Mouse (Mus musculus) C2C12 (cell line): ENCODE data around the gene Ly6g6c. TPM values are rescaled to one million over a fixed set of nuclear protein-coding genes. Genes with fewer than 3 reads are reported as not detected.
"Not testable (repeated sequence)": the region's sequence is repeated elsewhere in the genome, so short reads cannot be mapped to it uniquely, and the experiment has no call there.

Experiments used
- H3K27me3 ChIP-seq: one replicate; pipeline ENCODE4 v1.6.1; 2011; ENCODE audit not compliant: control insufficient read depth, insufficient read depth, insufficient read length
- H3K36me3 ChIP-seq: one replicate; pipeline ENCODE4 v1.6.1; 2011; ENCODE audit not compliant: control insufficient read depth, insufficient read depth
- H3K4me3 ChIP-seq: one replicate; pipeline ENCODE4 v1.5.1; 2011; ENCODE audit warnings: mild to moderate bottlenecking, control low read depth; ENCODE audit not compliant: poor library complexity, insufficient read depth, severe bottlenecking
- H3K79me2 ChIP-seq: one replicate; pipeline ENCODE4 v1.6.1; 2011; ENCODE audit not compliant: control insufficient read depth, insufficient read depth
- H3K79me3 ChIP-seq: one replicate; pipeline ENCODE4 v1.6.1; 2011; ENCODE audit warnings: low read depth, control low read depth
- H3ac ChIP-seq: one replicate; pipeline ENCODE3; 2011; ENCODE audit warnings: low read depth; ENCODE audit not compliant: control insufficient read depth, insufficient read length
- CEBPB ChIP-seq: IDR thresholded peaks from one replicate; pipeline ENCODE4 v1.6.1; 2011; ENCODE audit warnings: low read depth, mild to moderate bottlenecking, control low read depth, moderate library complexity
- CTCF ChIP-seq: IDR thresholded peaks from one replicate; pipeline ENCODE4 v1.5.1; 2011; ENCODE audit not compliant: control insufficient read depth, insufficient read depth, insufficient read length
- FOSL1 ChIP-seq: IDR thresholded peaks from one replicate; pipeline ENCODE4 v1.8.0; 2011; ENCODE audit warnings: mild to moderate bottlenecking, low read length; ENCODE audit not compliant: poor library complexity, insufficient read depth, severe bottlenecking
- MAX ChIP-seq: IDR thresholded peaks from one replicate; pipeline ENCODE4 v1.6.1; 2011; ENCODE audit warnings: mild to moderate bottlenecking, control low read depth
- MYOD1 ChIP-seq: IDR thresholded peaks from one replicate; pipeline ENCODE4 v1.6.1; 2011; ENCODE audit warnings: low read depth; ENCODE audit not compliant: control insufficient read depth, insufficient read length
- MYOG ChIP-seq: IDR thresholded peaks from one replicate; pipeline ENCODE4 v1.6.1; 2011; ENCODE audit not compliant: control insufficient read depth, insufficient read length; ENCODE audit errors: extremely low read depth
- USF1 ChIP-seq: IDR thresholded peaks from one replicate; pipeline ENCODE4 v1.6.1; 2011; ENCODE audit warnings: low read depth, mild to moderate bottlenecking, control low read depth, moderate library complexity
- polyA plus RNA-seq: library from polyadenylated mRNA; unstranded; fragments of >200 nt; fragmentation: generic; extraction: Trizol; gene quantifications from one replicate; pipeline ENCODE4 v1.2.1, GENCODE M21; 2012; ENCODE audit warnings: missing spikeins

Ly6g6c gene
- polyA plus RNA-seq, 1 experiment = 0.12 TPM

- no peaks in the 10 kb centered on the region for H3K36me3 ChIP-seq
- H3ac ChIP-seq = no peak overlapping the region
- TF ChIP-seq MYOD1 (peak; percentile 48), CTCF (no peak), MYOG (no peak), USF1 (no peak), CEBPB (no peak), FOSL1 (peak; percentile 35), MAX (peak; percentile 65)
- H3K27me3 ChIP-seq = no peaks in the 10 kb centered on the region
- no peaks in the 10 kb centered on the region for H3K79me2 ChIP-seq
- H3K4me3 ChIP-seq = no peak overlapping the region
- no peaks in the 10 kb centered on the region for H3K79me3 ChIP-seq
Observed at GRCm38 (mm10) chr17:35029691-35030532, 35.3 kb upstream of the Ly6g6c start.

GRCm38 (mm10) chr17:35031272-35031671 is 33.9 kb upstream of the Ly6g6c start:
- H3K36me3 ChIP-seq = no peaks in the 10 kb centered on the region
- H3K27me3 ChIP-seq = no peaks in the 10 kb centered on the region
- H3K79me3 ChIP-seq = no peaks in the 10 kb centered on the region
- H3ac ChIP-seq = no peak overlapping the region
- no peaks in the 10 kb centered on the region for H3K79me2 ChIP-seq
- TF ChIP-seq USF1 (no peak), CTCF (no peak), MAX (no peak)
- no peak overlapping the region for H3K4me3 ChIP-seq

DNA sequence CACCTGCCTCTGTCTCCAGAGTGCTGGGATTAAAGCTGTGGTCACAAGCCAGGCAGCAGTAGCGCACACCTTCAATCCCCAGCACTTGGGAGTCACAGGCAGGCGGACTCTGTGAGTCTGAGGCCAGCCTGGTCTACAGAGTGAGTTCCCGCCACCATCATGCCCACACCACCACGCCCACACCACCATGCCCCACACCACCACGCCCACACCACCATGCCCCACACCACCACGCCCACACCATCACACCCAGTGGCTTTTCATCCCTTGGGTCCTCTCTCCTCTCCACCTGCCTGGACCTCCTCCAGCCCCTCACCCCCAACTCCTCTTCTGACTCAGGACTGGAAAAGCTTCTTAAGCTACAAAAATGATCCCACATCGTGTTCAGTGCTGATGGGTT is 33.3 kb upstream of the Ly6g6c start:
- H3K4me3 ChIP-seq = no peak overlapping the region
- H3K36me3 ChIP-seq = no peaks in the 10 kb centered on the region
- H3ac ChIP-seq = no peak overlapping the region
- no peak for TF ChIP-seq MAX
- TF ChIP-seq MYOD1 = no peak
- TF ChIP-seq CEBPB = no peak
- no peak for TF ChIP-seq FOSL1
- no peak for TF ChIP-seq MYOG
- no peak for TF ChIP-seq CTCF
- no peak for TF ChIP-seq USF1
- no peaks in the 10 kb centered on the region for H3K79me2 ChIP-seq
- H3K27me3 ChIP-seq = no peaks in the 10 kb centered on the region
- H3K79me3 ChIP-seq = no peaks in the 10 kb centered on the region

GRCm38 (mm10) chr17:35032323-35032870 is 32.8 kb upstream of the Ly6g6c start:
- Histone ChIP-seq H3K27me3 (no peaks in the 10 kb centered on the region), H3K79me3 (no peaks in the 10 kb centered on the region), H3K36me3 (no peaks in the 10 kb centered on the region), H3K79me2 (no peaks in the 10 kb centered on the region), H3K4me3 (no peak overlapping the region), H3ac (no peak overlapping the region)
- TF ChIP-seq CTCF = no peak
- no peak for TF ChIP-seq USF1
- TF ChIP-seq MAX = no peak
- TF ChIP-seq FOSL1 = no peak
- TF ChIP-seq MYOG = no peak
- TF ChIP-seq MYOD1 = no peak
- no peak for TF ChIP-seq CEBPB

DNA sequence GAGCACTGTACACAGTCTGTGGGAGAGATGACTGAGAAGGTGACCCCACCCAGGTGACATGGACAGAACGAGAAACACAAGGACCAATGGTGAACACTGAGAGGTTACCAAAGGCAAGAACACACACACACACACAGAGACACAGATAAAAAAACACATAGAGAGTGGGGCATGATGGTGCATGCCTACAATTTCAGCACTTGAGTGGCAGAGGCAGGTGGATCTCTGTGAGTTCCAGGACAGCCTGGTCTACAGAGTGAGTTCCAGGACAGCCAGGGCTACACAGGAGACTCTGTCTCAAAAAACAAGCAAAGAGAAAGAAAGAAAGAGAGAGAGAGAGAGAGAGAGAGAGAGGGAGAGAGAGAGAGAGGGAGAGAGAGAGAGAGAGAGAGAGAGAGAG is 31.5 kb upstream of the Ly6g6c start:
- H3K4me3 ChIP-seq, H3ac ChIP-seq, H3K79me3 ChIP-seq, H3K79me2 ChIP-seq, H3K36me3 ChIP-seq, H3K27me3 ChIP-seq: not testable (repeated sequence)
- TF ChIP-seq MYOD1 = peak; percentile 54

DNA sequence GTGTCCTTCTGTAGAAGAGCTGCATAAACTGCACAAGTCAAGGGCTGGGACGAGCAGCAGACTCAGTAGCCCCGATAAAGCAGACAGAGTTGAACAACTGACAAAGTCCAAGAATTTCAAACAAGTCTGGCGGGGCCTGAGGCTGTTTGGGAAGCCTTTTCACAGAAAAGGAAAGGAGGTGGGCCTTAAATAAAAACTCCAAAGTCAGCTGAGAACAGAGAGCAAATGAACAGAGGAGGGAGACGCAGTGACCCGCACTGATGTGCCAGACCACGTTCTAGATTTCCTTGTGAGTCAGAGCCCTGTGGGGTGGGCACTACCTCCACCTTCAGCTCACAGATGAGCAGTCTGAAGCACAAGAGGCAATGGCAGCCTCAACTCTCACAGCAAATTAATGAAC is 30.3 kb upstream of the Ly6g6c start:
- TF ChIP-seq MYOG (no peak), CEBPB (no peak), MYOD1 (no peak), FOSL1 (no peak), CTCF (no peak), USF1 (no peak), MAX (no peak)
- Histone ChIP-seq H3ac (no peak overlapping the region), H3K27me3 (no peaks in the 10 kb centered on the region)

More for the DNA sequence above, 30.3 kb upstream of the Ly6g6c start:
- H3K79me2 ChIP-seq = no peaks in the 10 kb centered on the region
- H3K36me3 ChIP-seq = no peaks in the 10 kb centered on the region
- H3K4me3 ChIP-seq = no peak overlapping the region
- H3K79me3 ChIP-seq = no peaks in the 10 kb centered on the region
